Mouse (Mus musculus) layer of hippocampus, postnatal 25 days (tissue): ENCODE measurements around the gene Amph. TPM values are rescaled to one million over a fixed set of nuclear protein-coding genes. Genes with fewer than 3 reads are reported as not detected.
"Not testable (repeated sequence)": the region's sequence is repeated elsewhere in the genome, so short reads cannot be mapped to it uniquely, and the experiment has no call there.

Experiments used
- DNase-seq, 2 experiments: peaks; one replicate each; pipeline ENCODE4 v3.0.0; 2022; ENCODE audit warnings: mixed read lengths in 2 of 2, low spot score in 1 of 2; ENCODE audit errors: extremely low spot score in 1 of 2
- total RNA-seq, 2 experiments: library from RNA; stranded (reverse); gene quantifications; 2 replicates each; pipeline ENCODE4 v1.2.3; 2021

Gene Amph
- 100 to 1,000 TPM; 232 to 251 TPM for total RNA-seq

DNA sequence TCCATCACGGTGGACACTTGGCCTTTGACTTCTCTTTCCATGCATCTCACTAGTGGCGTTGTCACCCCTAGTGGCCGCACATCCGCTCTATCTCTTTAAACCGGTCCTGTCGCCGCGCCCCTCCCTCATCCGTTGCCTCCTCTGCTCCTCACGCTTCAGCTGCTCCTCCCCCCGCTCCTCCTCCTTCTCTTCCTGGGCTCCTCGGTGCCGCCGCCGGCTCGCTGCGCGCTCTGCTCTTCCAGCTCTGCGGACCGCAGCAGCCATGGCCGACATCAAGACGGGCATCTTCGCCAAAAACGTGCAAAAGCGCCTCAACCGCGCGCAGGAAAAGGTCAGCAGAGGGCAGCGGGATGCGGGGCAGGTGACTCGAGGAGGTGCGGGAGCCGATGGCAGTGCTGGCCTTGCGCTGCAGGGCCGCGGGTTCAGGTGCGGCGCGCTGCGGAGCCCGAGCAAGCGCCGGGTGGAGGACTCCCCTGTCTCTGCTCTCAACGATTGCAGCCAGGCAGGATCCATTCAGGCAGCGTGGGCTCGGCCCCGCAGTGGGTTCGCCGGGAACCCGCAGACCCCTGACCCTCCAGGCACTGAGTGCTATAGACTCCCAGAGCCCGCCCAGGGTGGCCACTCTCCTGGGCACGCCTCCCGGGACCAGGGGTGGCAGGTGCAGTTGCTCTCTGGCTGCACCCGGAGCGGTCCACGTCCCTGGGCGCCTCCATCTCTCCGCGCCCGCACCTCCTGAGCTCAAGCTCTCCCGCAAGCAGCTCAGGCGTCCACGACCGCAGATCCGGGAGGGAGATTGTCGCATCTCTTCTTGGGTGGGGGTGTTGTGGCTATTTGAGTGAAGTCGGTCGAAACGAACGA lies at the start of gene Amph:
Gene Amph, plus strand, starts transcription at position 35 of the 858 bp plus-strand sequence.
- DNase-seq = peak; percentile 77 to 80

- DNase-seq = no peak
Measured at GRCm38 (mm10) chr13:18903623-18904022, 44.4 kb upstream of the Amph start.

- DNase-seq = no peak
Measured at GRCm38 (mm10) chr13:18914774-18915173, 33.2 kb upstream of the Amph start.

- not testable (repeated sequence) for DNase-seq
Measured at GRCm38 (mm10) chr13:18933191-18933590, 14.8 kb upstream of the Amph start.

GRCm38 (mm10) chr13:18947686-18948085 lies 319 bp upstream of the Amph start:
- no peak for DNase-seq

GRCm38 (mm10) chr13:18949029-18949350 lies 985 bp downstream of the Amph start:
- no peak for DNase-seq

DNA sequence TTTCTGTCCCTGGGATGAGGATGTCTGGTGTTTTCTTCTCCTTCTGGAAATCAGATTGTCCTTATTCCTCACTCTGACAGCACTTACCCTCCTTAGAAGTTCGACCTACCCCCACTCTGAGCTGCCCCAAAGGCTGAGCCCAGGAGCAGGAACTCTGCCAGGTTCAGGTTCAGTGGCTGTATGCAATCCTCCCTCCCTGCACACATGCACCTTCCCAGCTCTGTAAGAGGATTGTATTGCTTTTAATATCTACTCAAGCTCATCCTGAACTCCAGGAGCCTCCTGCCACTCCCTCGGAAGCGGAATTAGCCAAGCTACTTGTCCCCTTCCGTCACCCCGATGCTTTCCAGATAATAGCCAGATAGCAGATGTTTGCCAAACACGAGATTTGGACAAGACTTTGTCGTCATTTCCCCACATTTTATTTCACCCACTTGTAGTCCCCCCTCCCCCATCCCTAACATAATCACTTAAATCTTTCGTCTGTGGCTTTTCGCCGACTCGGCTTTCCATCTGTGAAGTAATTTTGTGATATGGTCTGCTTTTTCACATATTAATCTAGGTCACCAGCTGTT lies 1.7 kb downstream of the Amph start:
- no peak for DNase-seq

GRCm38 (mm10) chr13:18953575-18953974 lies 5.6 kb downstream of the Amph start:
- DNase-seq = no peak

DNA sequence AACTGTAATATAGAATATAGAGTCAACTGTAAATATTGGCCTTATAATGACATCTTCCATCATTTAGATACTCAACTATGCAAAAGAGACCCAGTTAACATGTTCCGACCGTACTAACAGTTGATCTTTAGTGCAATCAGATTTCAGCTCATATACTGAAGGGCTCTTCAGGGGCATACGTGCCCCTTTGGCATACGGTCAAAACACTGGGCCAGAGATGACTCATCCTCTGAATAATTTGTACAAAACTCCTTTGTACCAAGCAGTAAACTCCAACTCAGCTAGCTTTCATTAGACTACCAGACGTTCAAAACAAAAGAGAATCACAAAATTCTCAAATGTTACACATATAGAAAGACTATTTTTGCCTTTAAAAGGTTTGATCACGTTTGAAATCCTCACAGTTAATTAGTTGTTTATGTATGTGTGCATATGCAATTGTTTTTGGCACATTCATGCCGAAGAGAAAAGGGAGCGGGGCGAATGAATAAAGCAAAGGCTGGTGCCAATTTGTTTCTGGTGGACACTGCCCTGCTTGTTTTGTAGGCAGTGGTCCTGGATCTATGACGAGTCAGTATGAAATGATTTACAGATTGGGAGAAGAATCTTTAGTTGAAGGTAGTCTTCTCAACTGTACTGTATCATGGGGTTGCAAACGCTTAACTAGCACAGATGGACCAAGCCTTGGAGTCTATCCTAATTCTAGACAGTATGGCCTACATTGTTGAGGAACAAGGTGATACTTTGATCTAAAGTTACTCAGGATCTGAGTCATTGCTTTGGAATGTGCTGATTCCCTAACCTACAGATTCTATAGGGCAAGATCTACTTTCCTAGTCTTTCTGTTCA lies 8.3 kb downstream of the Amph start:
- DNase-seq = no peak

- no peak for DNase-seq
Measured at GRCm38 (mm10) chr13:18957028-18957427, 9.0 kb downstream of the Amph start.

- DNase-seq = no peak
Measured at GRCm38 (mm10) chr13:18972571-18972970, 24.6 kb downstream of the Amph start.

GRCm38 (mm10) chr13:18974351-18974750 lies 26.3 kb downstream of the Amph start:
- no peak for DNase-seq

GRCm38 (mm10) chr13:18987266-18987665 lies 39.3 kb downstream of the Amph start:
- DNase-seq = no peak

DNA sequence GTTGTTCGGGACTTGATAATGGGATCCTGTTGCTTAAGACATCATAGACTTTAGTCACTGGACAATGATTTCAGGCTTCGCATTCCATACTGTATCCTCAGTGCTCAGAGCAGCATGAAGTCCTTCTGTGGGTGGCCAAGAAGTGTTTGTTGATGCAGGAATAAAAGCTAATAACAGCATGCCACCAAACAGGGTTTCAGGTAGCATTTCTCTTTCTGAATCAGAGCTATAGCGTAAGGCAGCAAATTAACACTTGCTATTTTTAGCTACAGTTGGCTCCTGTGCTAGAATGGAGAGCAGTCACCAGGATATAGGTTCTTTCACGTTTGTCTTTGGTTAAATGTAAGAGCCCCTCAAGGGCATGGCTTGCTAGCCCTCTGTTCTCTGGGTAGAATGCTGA lies 40.3 kb downstream of the Amph start:
- no peak for DNase-seq

DNA sequence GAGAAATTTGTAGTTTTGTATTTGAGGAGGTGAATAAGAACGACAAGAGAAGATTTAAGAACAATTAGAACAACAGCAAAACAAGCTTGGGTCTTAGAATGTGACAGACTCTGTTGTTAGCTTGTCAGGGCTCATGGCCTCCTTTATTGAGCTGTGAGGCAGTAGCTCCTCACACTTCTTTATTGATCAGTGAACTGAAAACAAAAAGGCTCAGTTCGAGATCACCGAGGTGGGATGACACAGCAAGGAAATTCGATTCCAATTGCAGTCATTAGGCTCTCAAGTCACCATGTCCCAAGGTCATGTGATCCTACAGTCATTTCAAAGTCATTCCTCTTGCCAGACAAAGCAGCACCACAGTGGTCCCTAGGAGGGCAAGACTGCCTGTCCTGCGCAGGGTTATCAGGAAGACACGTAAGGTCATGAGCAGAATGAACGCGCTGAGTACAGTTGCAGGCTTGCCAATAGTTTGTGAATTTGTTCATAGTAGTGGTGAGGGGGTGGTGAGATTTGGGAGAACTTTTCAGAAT lies 41.2 kb downstream of the Amph start:
- DNase-seq = no peak

DNA sequence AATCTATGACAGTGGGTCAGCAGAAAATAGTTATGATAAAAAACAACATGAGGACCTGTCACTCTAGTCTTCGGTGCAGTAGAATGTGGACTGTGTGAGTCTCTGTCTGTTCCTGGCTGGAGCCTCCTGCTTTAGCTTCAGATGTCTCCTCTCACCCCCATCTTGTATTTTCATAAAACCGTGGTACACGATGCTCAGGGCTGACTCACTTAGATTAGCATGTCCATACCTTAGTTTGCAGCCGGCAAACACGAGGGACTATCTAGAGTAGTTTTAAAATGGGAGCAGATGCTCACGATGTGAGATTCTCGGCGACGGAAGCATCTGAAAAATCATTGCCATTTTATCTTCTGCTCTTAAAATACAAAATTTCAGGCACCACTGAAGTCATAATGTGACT lies 54.5 kb downstream of the Amph start:
- DNase-seq = no peak

GRCm38 (mm10) chr13:19004406-19004805 lies 56.4 kb downstream of the Amph start:
- DNase-seq = no peak

- no peak for DNase-seq
Measured at GRCm38 (mm10) chr13:19008440-19008839, 60.4 kb downstream of the Amph start.

- DNase-seq = no peak
Measured at GRCm38 (mm10) chr13:19014825-19015375, 66.9 kb downstream of the Amph start.

- no peak for DNase-seq
Measured at GRCm38 (mm10) chr13:19021529-19021928, 73.5 kb downstream of the Amph start.

- DNase-seq = no peak
Measured at GRCm38 (mm10) chr13:19022310-19022709, 74.3 kb downstream of the Amph start.
